Mouse (Mus musculus) thymus, adult 2 months (tissue): Measurements from ENCODE around the gene Mblac1. TPM values are rescaled to one million over a fixed set of nuclear protein-coding genes. Genes with fewer than 3 reads are reported as not detected.
"Not testable (repeated sequence)": the region's sequence is repeated elsewhere in the genome, so short reads cannot be mapped to it uniquely, and the experiment has no call there.

Source experiments
- DNase-seq: peaks from one replicate; pipeline ENCODE4 v3.0.0; 2021
- H3K27ac ChIP-seq: fragments of 200-500 bp; 2 replicates; pipeline ENCODE4 v1.5.1; 2012; ENCODE audit warnings: low read length, control low read depth; ENCODE audit not compliant: control insufficient read depth, insufficient read depth
- H3K27me3 ChIP-seq: fragments of 200-500 bp; 2 replicates; pipeline ENCODE4 v1.6.1; 2012; ENCODE audit warnings: mild to moderate bottlenecking, low read length, moderate library complexity, mixed read lengths; ENCODE audit not compliant: control insufficient read depth, insufficient read depth
- H3K36me3 ChIP-seq: fragments of 200-500 bp; 2 replicates; pipeline ENCODE4 v1.6.1; 2012; ENCODE audit warnings: mild to moderate bottlenecking, low read length, moderate library complexity; ENCODE audit not compliant: control insufficient read depth, insufficient read depth
- H3K4me1 ChIP-seq: fragments of 200-500 bp; replicated peaks from 2 replicates; pipeline ENCODE4 v1.6.1; 2012; ENCODE audit warnings: low read length; ENCODE audit not compliant: control insufficient read depth, insufficient read depth
- H3K4me3 ChIP-seq: fragments of 200-500 bp; 2 replicates; pipeline ENCODE4 v1.5.1; 2012; ENCODE audit warnings: mild to moderate bottlenecking, low read length, control low read depth, moderate library complexity; ENCODE audit not compliant: control insufficient read depth, insufficient read depth
- CTCF ChIP-seq: fragments of 200-500 bp; IDR thresholded peaks from 2 replicates; pipeline ENCODE4 v1.5.1; 2012; ENCODE audit warnings: mild to moderate bottlenecking, control low read depth, low read length, moderate library complexity, borderline replicate concordance; ENCODE audit not compliant: control insufficient read depth, poor library complexity, insufficient read depth; ENCODE audit errors: extremely low read depth
- POLR2A ChIP-seq: fragments of 200-500 bp; IDR thresholded peaks from 2 replicates; pipeline ENCODE4 v1.6.1; 2012; ENCODE audit warnings: mild to moderate bottlenecking, low read length, control low read depth, moderate library complexity; ENCODE audit not compliant: control insufficient read depth, poor library complexity, insufficient read depth; ENCODE audit errors: extremely low read depth
- WGBS: fragments of 180-500 bp; shearing (Covaris S2); methylation state at CpG from one replicate; pipeline ENCODE4 v1.1.7; 2018; 5-methylcytosine and 5-hydroxymethylcytosine counted together
- polyA plus RNA-seq: library from polyadenylated mRNA; depleted of rRNA; stranded (reverse); fragments of >200 nt; gene quantifications from 2 replicates; pipeline ENCODE4 v1.2.3, GENCODE M21; 2012

Gene Mblac1
- polyA plus RNA-seq, 1 experiment: 6.7 TPM

GRCm38 (mm10) chr5:138207253-138207652 lies 13.1 kb downstream of the Mblac1 start:
- no peak overlapping the region for H3K27ac ChIP-seq
- 93% methylated on average over 1 of the region's 1 CpGs for WGBS
- DNase-seq: no peak
- H3K27me3 ChIP-seq: no peaks in the 10 kb centered on the region
- H3K4me1 ChIP-seq: no peaks in the 10 kb centered on the region
- TF ChIP-seq POLR2A: no peak
- no peak for TF ChIP-seq CTCF
- H3K4me3 ChIP-seq: no peak overlapping the region
- no peaks in the 10 kb centered on the region for H3K36me3 ChIP-seq

- Histone ChIP-seq H3K27ac (no peak overlapping the region), H3K36me3 (no peaks in the 10 kb centered on the region), H3K4me1 (no peaks in the 10 kb centered on the region), H3K27me3 (no peaks in the 10 kb centered on the region), H3K4me3 (no peak overlapping the region)
- no peak for TF ChIP-seq CTCF
- TF ChIP-seq POLR2A: no peak
- WGBS: 93% methylated on average over 4 of the region's 4 CpGs
- no peak for DNase-seq
These were observed 13.8 kb downstream of the Mblac1 start for GRCm38 (mm10) chr5:138207873-138208272.

GRCm38 (mm10) chr5:138216632-138217031 lies 22.5 kb downstream of the Mblac1 start:
- H3K4me1 ChIP-seq, DNase-seq, H3K4me3 ChIP-seq, H3K27me3 ChIP-seq, H3K27ac ChIP-seq, H3K36me3 ChIP-seq: not testable (repeated sequence)
- WGBS: 97% methylated on average over 13 of the region's 13 CpGs

GRCm38 (mm10) chr5:138219864-138220263 lies 25.8 kb downstream of the Mblac1 start:
- WGBS: 85% methylated on average over 2 of the region's 2 CpGs
- Histone ChIP-seq H3K4me3 (no peak overlapping the region), H3K27ac (no peak overlapping the region), H3K36me3 (no peaks in the 10 kb centered on the region), H3K27me3 (no peaks in the 10 kb centered on the region), H3K4me1 (no peaks in the 10 kb centered on the region)
- no peak for DNase-seq
- TF ChIP-seq CTCF: no peak
- TF ChIP-seq POLR2A: no peak

GRCm38 (mm10) chr5:138222111-138222510 lies 28.0 kb downstream of the Mblac1 start:
- no peaks in the 10 kb centered on the region for H3K4me1 ChIP-seq
- H3K36me3 ChIP-seq: no peaks in the 10 kb centered on the region
- no peaks in the 10 kb centered on the region for H3K27me3 ChIP-seq
- peak; percentile 86 for DNase-seq
- no peak overlapping the region for H3K4me3 ChIP-seq
- no peak overlapping the region for H3K27ac ChIP-seq
- WGBS: 24% methylated on average over 4 of the region's 4 CpGs
- TF ChIP-seq POLR2A (no peak), CTCF (peak; percentile 65; the same call in 1 of the 2 replicates)

- WGBS: 37% methylated on average over 3 of the region's 3 CpGs
- no peak overlapping the region for H3K27ac ChIP-seq
- no peaks in the 10 kb centered on the region for H3K36me3 ChIP-seq
- TF ChIP-seq CTCF: no peak
- DNase-seq: no peak
- no peak overlapping the region for H3K4me3 ChIP-seq
- H3K4me1 ChIP-seq: no peaks in the 10 kb centered on the region
- no peaks in the 10 kb centered on the region for H3K27me3 ChIP-seq
These were observed 29.2 kb downstream of the Mblac1 start for GRCm38 (mm10) chr5:138223287-138223686.

GRCm38 (mm10) chr5:138225700-138226099 lies 31.6 kb downstream of the Mblac1 start, which contains the start of gene Nxpe5:
TSS of gene Nxpe5 (plus strand) at chr5:138225898.
- Histone ChIP-seq H3K4me3 (no peak within 1 kb of the TSS), H3K36me3 (no peaks in the 10 kb centered on the region), H3K4me1 (no peaks in the 10 kb centered on the region), H3K27ac (no peak within 1 kb of the TSS), H3K27me3 (no peaks in the 10 kb centered on the region)
- DNase-seq: no peak
- WGBS: 34% methylated on average over 2 of the region's 2 CpGs
- TF ChIP-seq POLR2A (no peak), CTCF (no peak)
